Mouse (Mus musculus): ENCODE measurements around the gene Vsx1.

GRCm38 (mm10) chr2:150667065-150667819 lies 21.9 kb downstream of the Vsx1 start:
- TF ChIP-seq CTCF (IDR thresholded peaks at IDR 0.05; ENCODE audit: low read depth, low read length) (no peak), POLR2A (IDR thresholded peaks at IDR 0.05; ENCODE audit: borderline replicate concordance, low read depth, low read length) (no peak)

Data from bone marrow macrophage, adult 2 months (primary cell).